Mouse (Mus musculus): ENCODE data around the gene 2310009B15Rik.

DNA sequence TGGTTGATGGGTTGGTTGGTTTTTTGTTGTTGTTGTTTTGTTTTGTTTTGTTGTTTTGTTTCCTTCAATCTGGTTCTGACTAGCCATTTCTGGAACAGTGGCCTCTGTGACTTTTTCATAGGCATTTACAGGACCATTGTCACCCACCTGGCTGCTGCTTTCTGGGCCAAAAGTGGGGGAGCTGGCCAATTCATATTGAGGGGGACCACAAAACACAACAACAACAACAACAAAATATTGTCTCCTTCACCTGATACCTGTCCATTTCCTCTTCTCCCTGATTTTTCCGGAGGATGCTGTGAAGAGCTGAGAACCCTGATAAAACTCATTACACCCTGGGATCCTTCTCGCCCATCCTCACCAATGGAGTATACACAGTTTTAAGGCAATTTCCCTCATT is 17.4 kb downstream of the 2310009B15Rik start:
- TF ChIP-seq POLR2A (IDR thresholded peaks at IDR 0.05; ENCODE audit: control insufficient read depth, extremely low read depth, insufficient read depth, low read length, poor library complexity) (no peak), CTCF (IDR thresholded peaks at IDR 0.05; ENCODE audit: borderline replicate concordance, control insufficient read depth, extremely low read depth, insufficient read depth, low read length, poor library complexity) (no peak)
